22 mouse cellular contexts compared by ENCODE assay signal in the genomic region with DNA sequence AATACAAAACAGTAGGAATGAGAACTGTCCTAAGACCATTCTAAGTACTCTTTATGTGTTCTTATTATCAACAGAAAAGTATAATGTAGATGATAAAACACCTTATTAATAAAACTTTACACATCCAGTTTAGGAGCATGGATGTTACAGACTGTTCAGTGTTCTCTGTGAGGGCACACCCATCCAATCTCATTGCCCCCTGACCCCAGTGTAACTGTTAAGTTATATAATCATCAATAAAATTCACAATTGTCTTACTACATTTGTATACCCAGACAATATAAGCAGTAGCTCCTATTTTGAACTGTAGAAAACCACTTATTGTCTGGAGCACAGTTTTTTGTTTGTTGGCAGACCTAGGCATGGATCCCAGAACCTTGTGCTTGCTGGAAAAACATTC. TPM values are rescaled to one million over a fixed set of nuclear protein-coding genes. Genes with fewer than 3 reads are reported as not detected.
DNase-seq lines count a peak whose midpoint lies in the region; ATAC-seq and TF ChIP-seq lines count a peak whose summit lies in the region.
"Had no signal": no experiment of that assay in that cellular context is flagged by ENCODE, and none has a peak within 500 bp of the region (broad histone marks: within the 10 kb centered on the region; RNA-seq: fewer than 3 reads in every experiment).

No protein-coding gene starts in this region.

- ATAC-seq in heart, embryonic 12.5 days (ENCODE audit: insufficient number of reproducible peaks, low FRiP score), result no peak
- ATAC-seq in heart, postnatal 0 days (ENCODE audit: insufficient read depth, low read depth), result no peak
- ATAC-seq: forebrain, embryonic 15.5 days; midbrain, embryonic 13.5 days had no signal

- TF ChIP-seq CTCF in heart, postnatal 0 days (IDR thresholded peaks at IDR 0.05; ENCODE audit: low read depth), result no peak

- H3K27ac ChIP-seq in heart, embryonic 12.5 days (ENCODE audit: poor library complexity, severe bottlenecking), result peak overlapping the region; percentile 78
- peak overlapping the region; percentile 43; the same call in 1 of the 2 replicates for H3K27ac ChIP-seq in heart, postnatal 0 days (ENCODE audit: low read depth)
- H3K27ac ChIP-seq: forebrain, embryonic 15.5 days; hindbrain, embryonic 14.5 days; liver, embryonic 14.5 days; macrophage; midbrain, embryonic 13.5 days; neural tube, embryonic 13.5 days had no signal

- H3K27me3 ChIP-seq in heart, embryonic 12.5 days (replicated peaks), result no peaks in the 10 kb centered on the region
- H3K27me3 ChIP-seq in heart, postnatal 0 days (ENCODE audit: control insufficient read depth, insufficient read depth, low read length), result no peaks in the 10 kb centered on the region
- H3K27me3 ChIP-seq: forebrain, embryonic 15.5 days; midbrain, embryonic 13.5 days; neural tube, embryonic 13.5 days had no signal

- no peak overlapping the region for H3K4me2 ChIP-seq in heart, embryonic 12.5 days
- H3K4me2 ChIP-seq in heart, postnatal 0 days (ENCODE audit: low read depth, low read length), result no peak overlapping the region
- H3K4me2 ChIP-seq: forebrain, embryonic 15.5 days; hindbrain, embryonic 14.5 days; midbrain, embryonic 13.5 days; neural tube, embryonic 13.5 days had no signal

- no peaks in the 10 kb centered on the region for H3K9me3 ChIP-seq in heart, embryonic 12.5 days (replicated peaks)
- no peaks in the 10 kb centered on the region for H3K9me3 ChIP-seq in heart, postnatal 0 days (replicated peaks; ENCODE audit: control insufficient read depth, low read length)
- H3K9me3 ChIP-seq: forebrain, embryonic 15.5 days; midbrain, embryonic 13.5 days; neural tube, embryonic 13.5 days had no signal

- H3K4me1 ChIP-seq in heart, embryonic 12.5 days (replicated peaks), result peaks cover 50% of the 10 kb centered on the region
- H3K4me1 ChIP-seq in heart, postnatal 0 days (ENCODE audit: control insufficient read depth, insufficient read depth), result peaks cover 30% of the 10 kb centered on the region
- H3K4me1 ChIP-seq: forebrain, embryonic 15.5 days; neural tube, embryonic 13.5 days had no signal

- intact Hi-C loops in heart, postnatal 25 days (cut with DNase I), result no loop called here
- intact Hi-C loops in heart, postnatal 10 days (cut with DNase I), result no loop called here

- DNase-seq in heart, postnatal 25 days (ENCODE audit: low spot score), result no peak
- no peak for DNase-seq in heart, postnatal 0 days (ENCODE audit: low spot score)
- no peak for DNase-seq in heart, postnatal 10 days
- DNase-seq in large intestine, adult 2 months (ENCODE audit: low read depth, low spot score), result peak; percentile 8
- no peak for DNase-seq in ovary, postnatal 14 days (ENCODE audit: low spot score)
- DNase-seq: adrenal gland, postnatal 36 days; B cell, adult 2 months; cerebellum, adult 2 months; cerebellum, postnatal 25 days; gastrocnemius, postnatal 25 days; kidney, adult 2 months; kidney, postnatal 36 days; left cerebral cortex, postnatal 4 days; lung, adult 2 months; right cerebral cortex, postnatal 14 days had no signal

- TF ChIP-seq EP300 in heart, postnatal 0 days (IDR thresholded peaks at IDR 0.05; ENCODE audit: low read depth), result no peak

- no peak overlapping the region for H3K9ac ChIP-seq in heart, embryonic 12.5 days
- no peak overlapping the region for H3K9ac ChIP-seq in heart, postnatal 0 days (replicated peaks; ENCODE audit: low read depth, low read length)
- H3K9ac ChIP-seq: forebrain, embryonic 15.5 days; hindbrain, embryonic 14.5 days; liver, embryonic 14.5 days; midbrain, embryonic 13.5 days; neural tube, embryonic 13.5 days had no signal

- no peak overlapping the region for H3K4me3 ChIP-seq in heart, embryonic 12.5 days
- no peak overlapping the region for H3K4me3 ChIP-seq in heart, postnatal 0 days (ENCODE audit: low read depth, low read length)
- H3K4me3 ChIP-seq: forebrain, embryonic 15.5 days; midbrain, embryonic 13.5 days; neural tube, embryonic 13.5 days had no signal

- peaks cover 51% of the 10 kb centered on the region for H3K36me3 ChIP-seq in heart, embryonic 12.5 days
- H3K36me3 ChIP-seq in heart, postnatal 0 days (replicated peaks; ENCODE audit: control insufficient read depth, insufficient read depth, low read length), result peaks cover 63% of the 10 kb centered on the region
- H3K36me3 ChIP-seq: forebrain, embryonic 15.5 days; neural tube, embryonic 13.5 days had no signal

RNA-seq across cellular contexts. Expression of a gene that starts 13.9 kb away (rescaled TPM):
- polyA plus RNA-seq in heart, embryonic 12.5 days (2016; fragmentation: Nextera tagmentation; extraction: Ambion mirVana), result 687 and 707 TPM in 2 replicates
- total RNA-seq in heart, postnatal 25 days (2021), result 100 to 1,000 TPM; 145 to 158 TPM
- total RNA-seq in heart, postnatal 0 days (2014; rRNA removed; ENCODE audit: low replicate concordance), result 237 and 317 TPM in 2 replicates
- 338 and 340 TPM in 2 replicates for polyA plus RNA-seq in heart, postnatal 0 days (2015; fragmentation: Nextera tagmentation; extraction: Ambion mirVana)
- total RNA-seq in heart, postnatal 10 days (2021), result 100 to 1,000 TPM; 135 to 143 TPM
- polyA plus RNA-seq in large intestine, adult 2 months (2012; rRNA removed), result 15.0 and 15.6 TPM in 2 replicates
